Mouse (Mus musculus) limb, embryonic 13.5 days (tissue): Measurements from ENCODE around the gene Wfdc13. TPM values are rescaled to one million over a fixed set of nuclear protein-coding genes. Genes with fewer than 3 reads are reported as not detected.

Experiments
- ATAC-seq: fragments of 200-750 bp; cut with Nextera tagmentation; 2 replicates; pipeline ENCODE4 v1.8.0; 2017; ENCODE audit warnings: low read depth, moderate number of reproducible peaks, moderate TSS enrichment; ENCODE audit not compliant: low FRiP score
- H3K27ac ChIP-seq: fragments of 300-500 bp; sonication (generic); 2 replicates; pipeline ENCODE4 v1.5.1; 2015; ENCODE audit warnings: inconsistent platforms, mild to moderate bottlenecking, moderate library complexity
- H3K27me3 ChIP-seq: fragments of 300-500 bp; sonication (generic); 2 replicates; pipeline ENCODE4 v1.6.1; 2015; ENCODE audit warnings: mild to moderate bottlenecking, inconsistent platforms
- H3K36me3 ChIP-seq: fragments of 300-500 bp; sonication (generic); 2 replicates; pipeline ENCODE4 v1.6.1; 2015; ENCODE audit warnings: inconsistent platforms, mild to moderate bottlenecking, moderate library complexity
- H3K4me1 ChIP-seq: fragments of 300-500 bp; sonication (generic); 2 replicates; pipeline ENCODE4 v1.6.1; 2015; ENCODE audit warnings: inconsistent platforms
- H3K4me2 ChIP-seq: fragments of 300-500 bp; sonication (generic); replicated peaks from 2 replicates; pipeline ENCODE4 v1.6.1; 2015; ENCODE audit warnings: inconsistent platforms, mild to moderate bottlenecking, moderate library complexity
- H3K4me3 ChIP-seq: fragments of 300-500 bp; sonication (generic); 2 replicates; pipeline ENCODE4 v1.5.1; 2015; ENCODE audit warnings: moderate library complexity, mild to moderate bottlenecking, inconsistent platforms
- H3K9ac ChIP-seq: fragments of 300-500 bp; sonication (generic); 2 replicates; pipeline ENCODE4 v1.6.1; 2015; ENCODE audit warnings: mild to moderate bottlenecking, inconsistent platforms
- H3K9me3 ChIP-seq: fragments of 300-500 bp; sonication (generic); 2 replicates; pipeline ENCODE4 v1.6.1; 2016; ENCODE audit warnings: inconsistent platforms
- WGBS: fragments of 180-500 bp; shearing (Covaris S2); methylation state at CpG from one replicate; pipeline ENCODE4 v1.1.7; 2015; 5-methylcytosine and 5-hydroxymethylcytosine counted together
- polyA plus RNA-seq: library from polyadenylated mRNA; unstranded; fragments of >200 nt; fragmentation: Nextera tagmentation; extraction: Ambion mirVana; gene quantifications from 2 replicates; pipeline ENCODE4 v1.2.1, GENCODE M21; 2015

Wfdc13 gene
- polyA plus RNA-seq, 1 experiment from 2014 or later: 0.18 TPM

- Histone ChIP-seq H3K9me3 (peaks cover 6% of the 10 kb centered on the region; the same call in 1 of the 2 replicates), H3K4me2 (no peak overlapping the region), H3K9ac (no peak overlapping the region), H3K27ac (no peak overlapping the region), H3K36me3 (no peaks in the 10 kb centered on the region), H3K27me3 (no peaks in the 10 kb centered on the region), H3K4me3 (no peak overlapping the region), H3K4me1 (no peaks in the 10 kb centered on the region)
- no peak for ATAC-seq
- 64% methylated on average over 4 of the region's 4 CpGs for WGBS
Measured at GRCm38 (mm10) chr2:164723276-164723675, 38.4 kb downstream of the Wfdc13 start.

GRCm38 (mm10) chr2:164725895-164726619, 41.1 kb downstream of the Wfdc13 start:
- no peak overlapping the region for H3K4me2 ChIP-seq
- no peak overlapping the region for H3K4me3 ChIP-seq
- no peak overlapping the region for H3K27ac ChIP-seq
- no peaks in the 10 kb centered on the region for H3K27me3 ChIP-seq
- no peaks in the 10 kb centered on the region for H3K4me1 ChIP-seq
- WGBS: 27% methylated on average over 6 of the region's 6 CpGs
- H3K9me3 ChIP-seq: peaks cover 6% of the 10 kb centered on the region; the same call in 1 of the 2 replicates
- H3K36me3 ChIP-seq: no peaks in the 10 kb centered on the region
- no peak for ATAC-seq
- H3K9ac ChIP-seq: no peak overlapping the region

GRCm38 (mm10) chr2:164731719-164732118, 46.8 kb downstream of the Wfdc13 start:
- H3K4me1 ChIP-seq: no peaks in the 10 kb centered on the region
- 68% methylated on average over 5 of the region's 5 CpGs for WGBS
- H3K4me3 ChIP-seq: no peak overlapping the region
- no peaks in the 10 kb centered on the region for H3K36me3 ChIP-seq
- H3K27me3 ChIP-seq: no peaks in the 10 kb centered on the region
- no peak for ATAC-seq
- H3K9ac ChIP-seq: no peak overlapping the region
- no peaks in the 10 kb centered on the region for H3K9me3 ChIP-seq
- no peak overlapping the region for H3K27ac ChIP-seq
- no peak overlapping the region for H3K4me2 ChIP-seq

- no peak overlapping the region for H3K4me2 ChIP-seq
- 82% methylated on average over 2 of the region's 2 CpGs for WGBS
- H3K36me3 ChIP-seq: no peaks in the 10 kb centered on the region
- H3K27me3 ChIP-seq: no peaks in the 10 kb centered on the region
- no peak overlapping the region for H3K9ac ChIP-seq
- no peaks in the 10 kb centered on the region for H3K9me3 ChIP-seq
- H3K4me1 ChIP-seq: no peaks in the 10 kb centered on the region
- H3K27ac ChIP-seq: no peak overlapping the region
- H3K4me3 ChIP-seq: no peak overlapping the region
- no peak for ATAC-seq
Measured at GRCm38 (mm10) chr2:164733259-164733658, 48.4 kb downstream of the Wfdc13 start.

GRCm38 (mm10) chr2:164734839-164735238, 49.9 kb downstream of the Wfdc13 start:
- Histone ChIP-seq H3K27ac (no peak overlapping the region), H3K9ac (no peak overlapping the region), H3K4me3 (no peak overlapping the region), H3K27me3 (no peaks in the 10 kb centered on the region), H3K36me3 (no peaks in the 10 kb centered on the region), H3K9me3 (no peaks in the 10 kb centered on the region), H3K4me2 (no peak overlapping the region), H3K4me1 (no peaks in the 10 kb centered on the region)
- 86% methylated on average over 5 of the region's 5 CpGs for WGBS
- ATAC-seq: no peak

GRCm38 (mm10) chr2:164735446-164735845, 50.5 kb downstream of the Wfdc13 start:
- no peak overlapping the region for H3K4me2 ChIP-seq
- H3K27ac ChIP-seq: no peak overlapping the region
- no peaks in the 10 kb centered on the region for H3K4me1 ChIP-seq
- H3K9ac ChIP-seq: no peak overlapping the region
- no peak for ATAC-seq
- H3K27me3 ChIP-seq: no peaks in the 10 kb centered on the region
- 89% methylated on average over 5 of the region's 5 CpGs for WGBS
- H3K4me3 ChIP-seq: no peak overlapping the region
- H3K36me3 ChIP-seq: no peaks in the 10 kb centered on the region
- H3K9me3 ChIP-seq: no peaks in the 10 kb centered on the region

Other genes with a start within 250 kb of the Wfdc13 start
- gene Sdc4, start 241.2 kb upstream of the Wfdc13 start, polyA plus RNA-seq: 61.0 and 63.6 TPM in 2 replicates
- gene Sys1, start 228.1 kb upstream of the Wfdc13 start, polyA plus RNA-seq: 65.2 and 66.6 TPM in 2 replicates
- 5.5 and 7.4 TPM in 2 replicates for gene Gm20458, start 224.1 kb upstream of the Wfdc13 start, polyA plus RNA-seq
- gene Trp53tg5, start 211.4 kb upstream of the Wfdc13 start, polyA plus RNA-seq: not detected in 2 replicates
- gene Dbndd2, start 199.0 kb upstream of the Wfdc13 start, polyA plus RNA-seq: 1.4 and 2.3 TPM in 2 replicates
- gene Pigt, start 187.6 kb upstream of the Wfdc13 start, polyA plus RNA-seq: 45.9 and 46.8 TPM in 2 replicates
- 30.4 and 36.0 TPM in 2 replicates for gene Wfdc2, start 122.7 kb upstream of the Wfdc13 start, polyA plus RNA-seq
- gene Spint3, start 111.6 kb upstream of the Wfdc13 start, polyA plus RNA-seq: not detected in 2 replicates
- not detected in 2 replicates for gene Wfdc6a, start 99.7 kb upstream of the Wfdc13 start, polyA plus RNA-seq
- not detected in 2 replicates for gene Eppin, start 91.5 kb upstream of the Wfdc13 start, polyA plus RNA-seq
- gene Wfdc6b, start 71.6 kb upstream of the Wfdc13 start, polyA plus RNA-seq: not detected in 2 replicates
- not detected in 2 replicates for gene Wfdc8, start 71.5 kb upstream of the Wfdc13 start, polyA plus RNA-seq
- gene Wfdc16, start 46.3 kb upstream of the Wfdc13 start, polyA plus RNA-seq: not detected in 2 replicates
- not detected in 2 replicates for gene Wfdc10, start 29.1 kb upstream of the Wfdc13 start, polyA plus RNA-seq
- not detected in 2 replicates for gene Wfdc9, start 28.5 kb upstream of the Wfdc13 start, polyA plus RNA-seq
- gene Wfdc11, start 11.0 kb upstream of the Wfdc13 start, polyA plus RNA-seq: not detected in 2 replicates
- not detected in 2 replicates for gene Spint4, start 13.4 kb downstream of the Wfdc13 start, polyA plus RNA-seq
- not detected in 2 replicates for gene Spint5, start 30.2 kb downstream of the Wfdc13 start, polyA plus RNA-seq
- 0.69 and 0.87 TPM in 2 replicates for gene Wfdc3, start 60.8 kb downstream of the Wfdc13 start, polyA plus RNA-seq
- gene Dnttip1, start 60.9 kb downstream of the Wfdc13 start, polyA plus RNA-seq: 80.6 and 85.1 TPM in 2 replicates
- gene Ube2c, start 84.8 kb downstream of the Wfdc13 start, polyA plus RNA-seq: 432 and 450 TPM in 2 replicates
- 190 and 195 TPM in 2 replicates for gene Tnnc2, start 94.9 kb downstream of the Wfdc13 start, polyA plus RNA-seq
- gene Snx21, start 100.7 kb downstream of the Wfdc13 start, polyA plus RNA-seq: 26.3 and 27.6 TPM in 2 replicates
- 17.5 and 17.6 TPM in 2 replicates for gene Acot8, start 119.8 kb downstream of the Wfdc13 start, polyA plus RNA-seq
- gene Zswim3, start 120.0 kb downstream of the Wfdc13 start, polyA plus RNA-seq: 6.8 and 7.2 TPM in 2 replicates
- 17.8 and 18.2 TPM in 2 replicates for gene Zswim1, start 137.6 kb downstream of the Wfdc13 start, polyA plus RNA-seq
- not detected in 2 replicates for gene Spata25, start 143.4 kb downstream of the Wfdc13 start, polyA plus RNA-seq
- gene Ctsa, start 147.8 kb downstream of the Wfdc13 start, polyA plus RNA-seq: 131 and 135 TPM in 2 replicates
- 6.7 and 7.1 TPM in 2 replicates for gene Neurl2, start 148.3 kb downstream of the Wfdc13 start, polyA plus RNA-seq
- gene Pltp, start 172.6 kb downstream of the Wfdc13 start, polyA plus RNA-seq: 36.7 and 44.0 TPM in 2 replicates
- gene Pcif1, start 194.2 kb downstream of the Wfdc13 start, polyA plus RNA-seq: 87.4 and 88.4 TPM in 2 replicates
- gene Zfp335, start 226.7 kb downstream of the Wfdc13 start, polyA plus RNA-seq: 13.5 and 15.2 TPM in 2 replicates